Mouse (Mus musculus) frontal cortex, postnatal 10 days (tissue): ENCODE data around the gene Fyttd1.
A peak's percentile ranks its signal among the peaks of the same experiment; 100 is the strongest.
"Not testable (repeated sequence)": the region's sequence is repeated elsewhere in the genome, so short reads cannot be mapped to it uniquely, and the experiment has no call there.

Source experiments
- DNase-seq, 2 experiments: peaks; one replicate each; pipeline ENCODE4 v3.0.0; 2022; ENCODE audit warnings: low spot score in 2 of 2, mixed read lengths in 1 of 2

The Fyttd1 gene

GRCm38 (mm10) chr16:32877343-32878156, at the start of gene Fyttd1, which contains the start of gene Rubcn:
TSS of gene Fyttd1 (plus strand) at chr16:32877500.
TSS of gene Rubcn (minus strand) at chr16:32877766.
- peak; percentile 94 to 95 for DNase-seq

- DNase-seq: no peak
Measured at GRCm38 (mm10) chr16:32829104-32829503, 48.2 kb upstream of the Fyttd1 start.

GRCm38 (mm10) chr16:32831501-32831900, 45.8 kb upstream of the Fyttd1 start:
- no peak for DNase-seq

- DNase-seq: no peak
Measured at GRCm38 (mm10) chr16:32847103-32847502, 30.2 kb upstream of the Fyttd1 start.

- DNase-seq: no peak
Measured at GRCm38 (mm10) chr16:32849042-32849830, 28.1 kb upstream of the Fyttd1 start.

- DNase-seq: no peak
Measured at GRCm38 (mm10) chr16:32853492-32854049, 23.7 kb upstream of the Fyttd1 start.

- no peak for DNase-seq
Measured at GRCm38 (mm10) chr16:32854050-32854571, 23.2 kb upstream of the Fyttd1 start.

- DNase-seq: no peak
Measured at GRCm38 (mm10) chr16:32856751-32857150, 20.5 kb upstream of the Fyttd1 start.

GRCm38 (mm10) chr16:32858356-32858755, 18.9 kb upstream of the Fyttd1 start:
- DNase-seq: no peak

- DNase-seq: no peak
Measured at GRCm38 (mm10) chr16:32858771-32859636, 18.3 kb upstream of the Fyttd1 start.

- no peak for DNase-seq
Measured at GRCm38 (mm10) chr16:32861813-32862385, 15.4 kb upstream of the Fyttd1 start.

GRCm38 (mm10) chr16:32865401-32865800, 11.9 kb upstream of the Fyttd1 start:
- no peak for DNase-seq

- DNase-seq: no peak
Measured at GRCm38 (mm10) chr16:32866713-32867112, 10.6 kb upstream of the Fyttd1 start.

GRCm38 (mm10) chr16:32867919-32868552, 9.3 kb upstream of the Fyttd1 start:
- DNase-seq: peak; percentile 87 to 88

GRCm38 (mm10) chr16:32870231-32870630, 7.1 kb upstream of the Fyttd1 start:
- no peak for DNase-seq

GRCm38 (mm10) chr16:32873366-32873765, 3.9 kb upstream of the Fyttd1 start:
- no peak for DNase-seq

GRCm38 (mm10) chr16:32875281-32875680, 2.0 kb upstream of the Fyttd1 start:
- DNase-seq: not testable (repeated sequence)

- DNase-seq: no peak
Measured at GRCm38 (mm10) chr16:32875847-32876246, 1.5 kb upstream of the Fyttd1 start.

- no peak for DNase-seq
Measured at GRCm38 (mm10) chr16:32876831-32877230, 469 bp upstream of the Fyttd1 start.

- DNase-seq: no peak
Measured at GRCm38 (mm10) chr16:32878157-32878598, 878 bp downstream of the Fyttd1 start.
